Mouse (Mus musculus): ENCODE results near the gene Rbx1. TPM values are rescaled to one million over a fixed set of nuclear protein-coding genes. Genes with fewer than 3 reads are reported as not detected.
A peak's percentile ranks its signal among the peaks of the same experiment; 100 is the strongest.
"Not testable (repeated sequence)": the region's sequence is repeated elsewhere in the genome, so short reads cannot be mapped to it uniquely, and the experiment has no call there.

Gene Rbx1
- polyA plus RNA-seq (2016; fragmentation: Nextera tagmentation; extraction: Ambion mirVana) = 383 and 424 TPM in 2 replicates

DNA sequence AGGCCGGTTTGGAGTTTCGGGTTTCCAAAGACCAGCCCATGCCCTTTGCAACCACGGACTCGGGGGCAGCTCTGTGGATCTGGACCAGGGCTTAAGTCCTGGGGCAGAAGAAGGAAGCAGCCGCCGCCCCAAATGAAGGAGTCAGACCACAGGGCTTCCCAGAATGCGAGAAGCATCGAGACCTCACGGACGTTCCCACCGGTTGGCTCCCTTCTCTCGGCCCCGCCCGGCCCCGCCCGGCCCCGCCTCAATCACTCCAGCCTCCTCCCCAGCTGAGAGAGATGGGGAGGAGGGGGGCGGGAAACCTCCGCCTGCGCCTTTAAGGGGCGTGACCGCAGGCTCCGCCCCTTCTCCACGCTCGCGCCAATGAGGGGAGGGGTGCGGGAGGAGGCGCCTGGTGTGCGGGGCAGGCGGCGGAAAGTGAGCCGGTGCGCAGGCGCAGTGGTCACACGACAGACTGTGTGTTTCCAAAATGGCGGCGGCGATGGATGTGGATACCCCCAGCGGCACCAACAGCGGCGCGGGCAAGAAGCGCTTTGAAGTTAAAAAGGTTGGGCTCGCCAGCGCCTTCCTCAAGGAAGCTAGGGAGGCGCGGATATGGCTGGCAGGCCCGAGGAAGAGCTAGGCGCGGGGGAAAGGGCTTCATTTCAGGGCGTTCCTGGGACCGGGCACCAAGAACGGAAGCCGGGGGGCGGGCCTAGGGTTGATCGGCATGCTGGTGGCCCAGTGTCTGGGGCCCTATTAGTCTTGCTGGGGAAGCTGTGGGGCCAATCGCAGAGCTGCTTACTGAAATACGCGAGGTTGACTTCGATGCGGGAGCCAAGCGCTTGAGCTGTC lies at the start of gene Rbx1:
Gene Rbx1, plus strand, starts transcription at position 396 of the 837 bp plus-strand sequence.
- Histone ChIP-seq H3K4me2 (peak within 1 kb of the TSS; percentile 83), H3K9me3 (replicated peaks) (peaks cover 12% of the 10 kb centered on the region), H3K4me1 (replicated peaks) (peaks cover 17% of the 10 kb centered on the region), H3K9ac (peak within 1 kb of the TSS; percentile 85), H3K4me3 (peak within 1 kb of the TSS; percentile 90), H3K27me3 (replicated peaks) (no peaks in the 10 kb centered on the region), H3K36me3 (peaks cover 34% of the 10 kb centered on the region), H3K27ac (ENCODE audit: poor library complexity, severe bottlenecking) (peak within 1 kb of the TSS; percentile 89)
- WGBS = under 1% methylated on average over 61 of the region's 62 CpGs
- ATAC-seq (ENCODE audit: insufficient number of reproducible peaks, low FRiP score) = peak; percentile 98

DNA sequence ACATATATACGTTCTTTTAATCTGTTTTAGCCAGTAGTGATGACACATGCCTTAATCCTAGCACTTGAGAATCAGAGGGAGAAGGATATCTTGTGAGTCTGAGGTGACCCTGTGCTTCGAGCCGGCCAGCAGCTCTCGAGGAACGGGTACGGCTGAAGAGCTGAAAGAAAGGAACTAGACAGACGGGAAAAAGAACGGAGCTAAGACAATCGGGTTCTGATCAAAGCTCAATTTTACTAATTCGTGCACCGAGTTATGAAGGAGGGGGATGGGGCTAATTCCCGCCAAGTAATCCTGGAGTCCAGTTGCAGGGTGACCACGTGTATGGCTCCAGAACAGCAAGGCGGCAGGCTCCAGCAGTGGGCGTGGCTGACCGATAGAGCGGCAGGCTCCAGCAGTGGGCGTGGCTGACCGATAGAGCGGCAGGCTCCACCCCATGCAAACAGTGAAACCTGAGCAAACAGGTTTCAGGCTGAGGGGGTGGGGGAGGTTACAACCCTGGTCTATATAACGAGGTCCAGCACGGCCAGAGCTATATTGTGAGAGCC lies 49.3 kb upstream of the Rbx1 start:
- Histone ChIP-seq H3K4me2 (peak overlapping the region; percentile 64), H3K9ac (peak overlapping the region; percentile 34; the same call in 1 of the 2 replicates), H3K36me3 (peaks cover 10% of the 10 kb centered on the region; the same call in 1 of the 2 replicates), H3K4me3 (peak overlapping the region; percentile 31)
- not testable (repeated sequence) for H3K27me3 ChIP-seq (replicated peaks); H3K4me1 ChIP-seq (replicated peaks); H3K27ac ChIP-seq (ENCODE audit: poor library complexity, severe bottlenecking); H3K9me3 ChIP-seq (replicated peaks)
- peak; percentile 88 for ATAC-seq (ENCODE audit: insufficient number of reproducible peaks, low FRiP score)
- WGBS = 6% methylated on average over 22 of the region's 22 CpGs

DNA sequence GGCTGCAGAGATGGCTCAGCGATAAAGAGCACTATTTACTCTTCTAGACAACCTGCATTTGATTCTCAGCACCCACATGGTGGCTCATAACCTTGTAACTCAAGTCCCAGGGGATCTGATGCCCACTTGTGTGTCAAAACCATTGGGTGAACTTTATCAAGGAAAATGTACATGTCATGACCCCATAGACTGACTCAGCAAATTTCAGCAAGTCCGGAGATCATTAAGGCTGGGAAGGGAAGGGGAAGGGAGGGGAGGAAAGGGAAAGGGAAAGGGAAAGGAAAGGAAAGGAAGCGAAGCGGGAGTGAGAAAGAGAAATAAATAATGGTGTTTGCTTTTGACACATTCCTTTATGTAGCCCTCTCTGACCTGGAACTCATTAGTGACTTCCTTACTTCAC lies 48.0 kb upstream of the Rbx1 start:
- no peak overlapping the region for H3K4me2 ChIP-seq
- ATAC-seq (ENCODE audit: insufficient number of reproducible peaks, low FRiP score) = no peak
- no peaks in the 10 kb centered on the region for H3K27me3 ChIP-seq (replicated peaks)
- no peaks in the 10 kb centered on the region for H3K4me1 ChIP-seq (replicated peaks)
- H3K27ac ChIP-seq (ENCODE audit: poor library complexity, severe bottlenecking) = no peak overlapping the region
- peaks cover 7% of the 10 kb centered on the region; the same call in 1 of the 2 replicates for H3K36me3 ChIP-seq
- H3K9ac ChIP-seq = no peak overlapping the region
- no peaks in the 10 kb centered on the region for H3K9me3 ChIP-seq (replicated peaks)
- WGBS = 87% methylated on average over 4 of the region's 4 CpGs
- H3K4me3 ChIP-seq = no peak overlapping the region

DNA sequence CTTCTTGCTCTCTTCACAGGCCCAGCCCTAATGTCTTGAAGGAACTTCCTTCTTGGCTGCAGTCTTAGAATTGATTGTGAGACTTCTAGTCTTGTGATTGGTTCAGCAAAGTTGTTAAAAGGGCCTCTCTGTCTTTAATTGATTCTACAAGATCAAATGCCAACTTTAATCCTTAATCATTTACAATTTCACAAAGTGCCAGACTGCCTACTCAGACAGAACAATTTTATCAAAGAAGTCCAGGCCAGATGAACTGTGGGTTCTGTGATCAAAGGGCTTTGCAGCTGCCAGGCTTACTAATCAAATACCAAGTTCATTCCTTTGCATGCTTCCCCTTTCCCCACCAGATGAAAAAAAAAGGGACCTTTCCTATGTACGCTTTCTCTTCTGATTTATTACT lies 44.6 kb upstream of the Rbx1 start:
- ATAC-seq (ENCODE audit: insufficient number of reproducible peaks, low FRiP score) = no peak
- Histone ChIP-seq H3K27me3 (replicated peaks) (no peaks in the 10 kb centered on the region), H3K27ac (ENCODE audit: poor library complexity, severe bottlenecking) (no peak overlapping the region), H3K4me2 (no peak overlapping the region), H3K4me1 (replicated peaks) (no peaks in the 10 kb centered on the region), H3K9me3 (replicated peaks) (no peaks in the 10 kb centered on the region), H3K9ac (no peak overlapping the region), H3K36me3 (peaks cover 6% of the 10 kb centered on the region; the same call in 1 of the 2 replicates), H3K4me3 (no peak overlapping the region)
- WGBS = 80% methylated on average over 1 of the region's 1 CpGs

DNA sequence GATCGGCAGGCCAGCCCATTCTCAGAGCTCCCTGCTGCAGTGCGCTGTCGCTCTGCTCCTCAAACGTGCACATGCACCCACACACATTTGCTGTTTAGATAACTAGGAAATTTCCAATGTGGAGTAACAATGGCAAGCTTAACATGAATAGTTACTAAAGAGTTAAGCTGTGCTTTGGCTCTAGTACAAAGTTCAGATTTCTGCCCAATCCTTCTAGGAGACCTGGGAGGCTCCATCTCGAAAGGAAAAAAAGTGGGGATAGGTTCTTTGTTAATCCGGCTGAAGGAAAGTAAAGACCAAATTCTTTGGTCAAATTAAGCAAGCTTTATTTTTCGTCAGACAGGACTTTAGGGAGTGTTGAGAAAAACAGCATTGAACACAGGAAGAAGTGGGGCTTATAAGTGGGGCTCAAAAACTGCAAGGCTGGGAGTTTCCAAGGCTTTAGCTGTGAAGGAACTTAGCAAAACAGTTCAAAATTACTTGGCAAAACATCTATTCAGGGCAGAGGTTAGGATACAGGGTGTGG lies 43.9 kb upstream of the Rbx1 start:
- no peak for ATAC-seq (ENCODE audit: insufficient number of reproducible peaks, low FRiP score)
- Histone ChIP-seq H3K4me3 (no peak overlapping the region), H3K9me3 (replicated peaks) (no peaks in the 10 kb centered on the region), H3K27me3 (replicated peaks) (no peaks in the 10 kb centered on the region), H3K4me1 (replicated peaks) (no peaks in the 10 kb centered on the region), H3K9ac (no peak overlapping the region), H3K4me2 (no peak overlapping the region), H3K36me3 (peaks cover 8% of the 10 kb centered on the region), H3K27ac (ENCODE audit: poor library complexity, severe bottlenecking) (no peak overlapping the region)
- WGBS = 78% methylated on average over 7 of the region's 7 CpGs

DNA sequence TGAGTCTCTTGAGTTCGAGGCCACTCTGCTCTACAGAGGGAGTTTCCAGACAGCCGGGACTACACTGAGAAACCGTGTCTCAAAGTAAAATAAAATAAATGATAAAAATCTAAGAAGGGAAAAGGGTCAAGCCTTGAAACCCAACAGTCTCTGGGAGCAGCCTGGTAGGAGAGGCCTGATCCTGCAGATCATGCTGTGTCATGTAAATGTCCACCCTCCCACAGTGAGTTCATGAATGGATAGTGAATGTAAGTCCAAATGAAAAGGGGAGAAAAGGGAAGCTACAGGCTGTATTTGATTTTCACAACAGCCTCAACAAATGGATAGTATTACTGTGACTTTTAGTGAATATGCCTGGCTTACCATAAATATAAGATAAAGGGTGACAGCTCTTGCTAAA lies 40.8 kb upstream of the Rbx1 start:
- peaks cover 15% of the 10 kb centered on the region for H3K36me3 ChIP-seq
- H3K4me1 ChIP-seq (replicated peaks) = no peaks in the 10 kb centered on the region
- no peaks in the 10 kb centered on the region for H3K9me3 ChIP-seq (replicated peaks)
- no peak overlapping the region for H3K9ac ChIP-seq
- no peaks in the 10 kb centered on the region for H3K27me3 ChIP-seq (replicated peaks)
- no peak for ATAC-seq (ENCODE audit: insufficient number of reproducible peaks, low FRiP score)
- no peak overlapping the region for H3K27ac ChIP-seq (ENCODE audit: poor library complexity, severe bottlenecking)
- 85% methylated on average over 3 of the region's 3 CpGs for WGBS
- no peak overlapping the region for H3K4me2 ChIP-seq
- H3K4me3 ChIP-seq = no peak overlapping the region

DNA sequence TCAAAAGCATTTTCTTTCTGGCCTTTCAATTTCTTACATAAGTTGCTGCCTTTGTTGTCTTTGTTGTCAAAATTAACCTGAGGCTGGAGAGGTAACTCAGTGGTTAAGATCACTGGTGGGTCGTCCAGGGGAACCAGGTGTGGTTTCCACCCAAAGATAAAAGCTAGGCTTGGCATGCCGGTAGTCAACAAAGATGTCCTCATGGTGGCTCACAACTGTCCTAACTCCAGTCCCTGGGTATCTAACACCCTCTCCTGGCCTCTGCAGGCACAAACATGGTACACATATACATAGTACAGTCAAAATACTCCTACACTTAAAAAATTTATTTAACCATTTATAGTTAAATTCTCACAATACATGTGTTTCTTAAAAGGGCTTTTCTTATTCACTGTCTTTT lies 38.1 kb upstream of the Rbx1 start:
- H3K9ac ChIP-seq = no peak overlapping the region
- no peak for ATAC-seq (ENCODE audit: insufficient number of reproducible peaks, low FRiP score)
- no peak overlapping the region for H3K27ac ChIP-seq (ENCODE audit: poor library complexity, severe bottlenecking)
- H3K9me3 ChIP-seq (replicated peaks) = no peaks in the 10 kb centered on the region
- H3K36me3 ChIP-seq = peaks cover 26% of the 10 kb centered on the region
- H3K27me3 ChIP-seq (replicated peaks) = no peaks in the 10 kb centered on the region
- H3K4me1 ChIP-seq (replicated peaks) = no peaks in the 10 kb centered on the region
- 73% methylated on average over 2 of the region's 2 CpGs for WGBS
- no peak overlapping the region for H3K4me2 ChIP-seq
- H3K4me3 ChIP-seq = no peak overlapping the region

DNA sequence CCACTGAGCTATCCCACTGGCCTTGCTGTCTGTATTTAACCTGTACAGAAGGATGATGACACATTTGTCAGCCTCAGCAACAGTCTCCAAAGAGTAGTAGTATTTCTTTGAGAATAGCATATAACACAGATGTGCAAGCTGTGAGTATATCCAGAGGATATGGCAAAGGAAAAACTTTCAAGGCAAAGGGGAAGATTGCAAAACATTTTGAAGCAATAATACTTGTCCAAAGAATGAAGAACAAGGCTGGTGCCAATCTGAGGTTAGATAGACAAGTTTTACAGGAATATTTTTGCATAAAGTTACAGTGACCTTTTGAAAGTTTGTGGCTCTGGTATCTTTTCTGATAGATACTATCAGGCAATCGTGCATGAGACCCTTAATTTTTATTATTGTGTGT lies 34.9 kb upstream of the Rbx1 start:
- ATAC-seq (ENCODE audit: insufficient number of reproducible peaks, low FRiP score) = no peak
- no peaks in the 10 kb centered on the region for H3K27me3 ChIP-seq (replicated peaks)
- peaks cover 32% of the 10 kb centered on the region for H3K36me3 ChIP-seq
- H3K4me3 ChIP-seq = no peak overlapping the region
- H3K4me1 ChIP-seq (replicated peaks) = no peaks in the 10 kb centered on the region
- WGBS = 83% methylated on average over 1 of the region's 1 CpGs
- no peak overlapping the region for H3K27ac ChIP-seq (ENCODE audit: poor library complexity, severe bottlenecking)
- H3K4me2 ChIP-seq = no peak overlapping the region
- H3K9me3 ChIP-seq (replicated peaks) = no peaks in the 10 kb centered on the region
- H3K9ac ChIP-seq = no peak overlapping the region

DNA sequence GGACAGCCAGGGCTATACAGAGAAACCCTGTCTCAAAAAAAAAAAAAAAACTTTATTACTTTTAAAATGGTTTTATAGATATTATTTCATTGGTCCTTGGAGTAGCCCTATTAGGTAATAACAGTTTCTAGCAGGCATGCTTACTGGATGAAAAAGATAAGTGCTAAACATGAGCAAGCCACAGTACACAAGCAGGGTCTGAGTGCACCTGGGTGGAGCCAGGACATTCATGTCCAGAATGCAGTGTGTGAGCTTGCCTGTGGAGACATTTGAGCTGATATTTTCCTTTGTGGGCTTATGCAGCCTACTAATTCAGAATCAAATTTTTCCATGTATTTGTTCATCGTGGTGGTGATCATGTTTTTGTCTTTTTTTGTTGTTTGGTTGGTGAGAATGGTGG lies 27.8 kb upstream of the Rbx1 start:
- H3K36me3 ChIP-seq = peaks cover 29% of the 10 kb centered on the region
- 96% methylated on average over 1 of the region's 1 CpGs for WGBS
- H3K4me3 ChIP-seq = no peak overlapping the region

GRCm38 (mm10) chr15:81439236-81439635 lies 26.9 kb upstream of the Rbx1 start:
- Histone ChIP-seq H3K9me3 (replicated peaks) (no peaks in the 10 kb centered on the region), H3K36me3 (peaks cover 29% of the 10 kb centered on the region), H3K4me2 (no peak overlapping the region), H3K4me3 (no peak overlapping the region), H3K27ac (ENCODE audit: poor library complexity, severe bottlenecking) (no peak overlapping the region), H3K4me1 (replicated peaks) (no peaks in the 10 kb centered on the region), H3K27me3 (replicated peaks) (no peaks in the 10 kb centered on the region), H3K9ac (no peak overlapping the region)
- no peak for ATAC-seq (ENCODE audit: insufficient number of reproducible peaks, low FRiP score)

More for the DNA sequence above, 27.8 kb upstream of the Rbx1 start:
- Histone ChIP-seq H3K27me3 (replicated peaks) (no peaks in the 10 kb centered on the region), H3K4me1 (replicated peaks) (no peaks in the 10 kb centered on the region), H3K27ac (ENCODE audit: poor library complexity, severe bottlenecking) (no peak overlapping the region), H3K9ac (no peak overlapping the region), H3K9me3 (replicated peaks) (no peaks in the 10 kb centered on the region), H3K4me2 (no peak overlapping the region)
- no peak for ATAC-seq (ENCODE audit: insufficient number of reproducible peaks, low FRiP score)

- Histone ChIP-seq H3K4me2 (no peak overlapping the region), H3K9ac (no peak overlapping the region), H3K27me3 (replicated peaks) (no peaks in the 10 kb centered on the region), H3K4me1 (replicated peaks) (0 out of 2 replicates have a peak, but pooled peaks cover 3% of the 10 kb centered on the region), H3K9me3 (replicated peaks) (no peaks in the 10 kb centered on the region), H3K36me3 (peaks cover 35% of the 10 kb centered on the region), H3K27ac (ENCODE audit: poor library complexity, severe bottlenecking) (no peak overlapping the region), H3K4me3 (no peak overlapping the region)
- no peak for ATAC-seq (ENCODE audit: insufficient number of reproducible peaks, low FRiP score)
- WGBS = 36% methylated on average over 3 of the region's 3 CpGs
These were observed 17.6 kb upstream of the Rbx1 start for GRCm38 (mm10) chr15:81448463-81448862.

All from heart, embryonic 12.5 days (tissue).